Comparison of ENCODE assay signal across 8 mouse cellular contexts in genomic region chr4:43578376-43579204, GRCm38 (mm10). TPM values are rescaled to one million over a fixed set of nuclear protein-coding genes. Genes with fewer than 3 reads are reported as not detected.
A peak's percentile ranks its signal among the peaks of the same experiment; 100 is the strongest.
DNase-seq lines count a peak whose midpoint lies in the region; ATAC-seq and TF ChIP-seq lines count a peak whose summit lies in the region.

Gene Rgp1 (plus strand): TSS chr4:43578715.
Gene Gba2 (minus strand): TSS chr4:43578873.

- peak; percentile 29; the same call in 1 of the 2 replicates for TF ChIP-seq EP300 in liver, embryonic 14.5 days (IDR thresholded peaks at IDR 0.05; ENCODE audit: low read depth)

- DNase-seq in c-Kit-positive CD71-positive TER-119-negative erythroid progenitor cells, embryonic 14.5 days (ENCODE audit: low read depth), result peak; percentile 85
- DNase-seq in kidney, postnatal 36 days, result peak; percentile 95 to 96
- DNase-seq in liver, embryonic 14.5 days (ENCODE audit: low read depth in 3 of 3, low spot score in 3 of 3), result peak; percentile 85 to 88 (median 87)
- peak; percentile 90 for DNase-seq in neural tube, embryonic 10.5 days (ENCODE audit: extremely low spot score, low spot score)

- ATAC-seq in forebrain, embryonic 12.5 days (ENCODE audit: low FRiP score), result peak; percentile 91
- ATAC-seq in heart, embryonic 16.5 days (replicated peaks; ENCODE audit: extremely low read depth, insufficient read depth, low FRiP score), result peak; percentile 94
- ATAC-seq in liver, embryonic 14.5 days (ENCODE audit: insufficient read depth), result peak; percentile 99
- peak; percentile 97 for ATAC-seq in stomach, embryonic 15.5 days (ENCODE audit: insufficient read depth, low FRiP score, low read depth)

- no peaks in the 10 kb centered on the region for H3K9me3 ChIP-seq in E14TG2a.4 (ENCODE audit: low read length)
- no peaks in the 10 kb centered on the region for H3K9me3 ChIP-seq in forebrain, embryonic 12.5 days
- H3K9me3 ChIP-seq in heart, embryonic 16.5 days (replicated peaks; ENCODE audit: control insufficient read depth, low read length), result no peaks in the 10 kb centered on the region
- H3K9me3 ChIP-seq in liver, embryonic 14.5 days (ENCODE audit: control insufficient read depth, low read length), result no peaks in the 10 kb centered on the region
- H3K9me3 ChIP-seq in stomach, embryonic 15.5 days, result no peaks in the 10 kb centered on the region

- no peak for TF ChIP-seq CTCF in E14TG2a.4 (conservative IDR thresholded peaks at IDR 0.05; ENCODE audit: low read length)
- TF ChIP-seq CTCF in liver, embryonic 14.5 days (IDR thresholded peaks at IDR 0.05; ENCODE audit: low read depth), result 0 out of 2 replicates have a peak, but pooled peaks have one; percentile 2

- under 1% methylated on average over 74 of the region's 76 CpGs for WGBS in forebrain, embryonic 12.5 days
- WGBS in heart, embryonic 16.5 days, result under 1% methylated on average over 76 of the region's 76 CpGs
- WGBS in liver, embryonic 14.5 days (ENCODE audit: insufficient replicate concordance), result under 1% methylated on average over 75 of the region's 76 CpGs
- WGBS in stomach, embryonic 15.5 days, result under 1% methylated on average over 76 of the region's 76 CpGs

- peak within 1 kb of the TSS; percentile 93 for H3K9ac ChIP-seq in forebrain, embryonic 12.5 days
- peak within 1 kb of the TSS; percentile 91 for H3K9ac ChIP-seq in heart, embryonic 16.5 days (ENCODE audit: low read length)
- peak within 1 kb of the TSS; percentile 90 for H3K9ac ChIP-seq in liver, embryonic 14.5 days (replicated peaks)
- H3K9ac ChIP-seq in stomach, embryonic 15.5 days, result peak within 1 kb of the TSS; percentile 71

- peaks cover 53% of the 10 kb centered on the region for H3K36me3 ChIP-seq in E14TG2a.4 (ENCODE audit: insufficient read depth, low read length)
- peaks cover 42% of the 10 kb centered on the region for H3K36me3 ChIP-seq in forebrain, embryonic 12.5 days (replicated peaks)
- H3K36me3 ChIP-seq in heart, embryonic 16.5 days (ENCODE audit: control insufficient read depth, insufficient read depth), result peaks cover 29% of the 10 kb centered on the region
- peaks cover 28% of the 10 kb centered on the region for H3K36me3 ChIP-seq in liver, embryonic 14.5 days (replicated peaks; ENCODE audit: control insufficient read depth, insufficient read depth, low read depth)
- peaks cover 31% of the 10 kb centered on the region for H3K36me3 ChIP-seq in stomach, embryonic 15.5 days

- peak within 1 kb of the TSS; percentile 93 for H3K4me3 ChIP-seq in E14TG2a.4 (replicated peaks; ENCODE audit: low read length)
- peak within 1 kb of the TSS; percentile 92 for H3K4me3 ChIP-seq in forebrain, embryonic 12.5 days (replicated peaks)
- H3K4me3 ChIP-seq in heart, embryonic 16.5 days (ENCODE audit: low read length), result peak within 1 kb of the TSS; percentile 80
- peak within 1 kb of the TSS; percentile 83 for H3K4me3 ChIP-seq in liver, embryonic 14.5 days (ENCODE audit: insufficient read depth in 1 of 2, low read depth in 2 of 2, low read length in 2 of 2)
- peak within 1 kb of the TSS; percentile 79 for H3K4me3 ChIP-seq in stomach, embryonic 15.5 days (replicated peaks)

- peaks cover 60% of the 10 kb centered on the region for H3K4me1 ChIP-seq in E14TG2a.4 (replicated peaks; ENCODE audit: low read depth, low read length)
- peaks cover 43% of the 10 kb centered on the region for H3K4me1 ChIP-seq in forebrain, embryonic 12.5 days
- H3K4me1 ChIP-seq in heart, embryonic 16.5 days (ENCODE audit: control insufficient read depth, insufficient read depth, low read length), result peaks cover 27% of the 10 kb centered on the region
- H3K4me1 ChIP-seq in liver, embryonic 14.5 days (replicated peaks; ENCODE audit: control insufficient read depth in 2 of 2, insufficient read depth in 2 of 2, low read length in 1 of 2), result peaks cover 11 to 20% of the 10 kb centered on the region in 2 experiments
- H3K4me1 ChIP-seq in stomach, embryonic 15.5 days, result peaks cover 30% of the 10 kb centered on the region

- peak within 1 kb of the TSS; percentile 96 for H3K4me2 ChIP-seq in forebrain, embryonic 12.5 days
- H3K4me2 ChIP-seq in heart, embryonic 16.5 days (ENCODE audit: low read depth, low read length), result peak within 1 kb of the TSS; percentile 76
- peak within 1 kb of the TSS; percentile 92 for H3K4me2 ChIP-seq in liver, embryonic 14.5 days (ENCODE audit: low read depth)
- peak within 1 kb of the TSS; percentile 93 for H3K4me2 ChIP-seq in stomach, embryonic 15.5 days

- H3K27ac ChIP-seq in forebrain, embryonic 12.5 days, result peak within 1 kb of the TSS; percentile 83
- H3K27ac ChIP-seq in heart, embryonic 16.5 days (ENCODE audit: low read length), result peak within 1 kb of the TSS; percentile 87
- H3K27ac ChIP-seq in liver, embryonic 14.5 days, result peak within 1 kb of the TSS; percentile 88
- peak within 1 kb of the TSS; percentile 89 for H3K27ac ChIP-seq in stomach, embryonic 15.5 days

- no peaks in the 10 kb centered on the region; the same call in 1 of the 2 replicates for H3K27me3 ChIP-seq in E14TG2a.4 (ENCODE audit: insufficient read depth, low read length)
- H3K27me3 ChIP-seq in forebrain, embryonic 12.5 days, result no peaks in the 10 kb centered on the region
- no peaks in the 10 kb centered on the region for H3K27me3 ChIP-seq in heart, embryonic 16.5 days (ENCODE audit: control insufficient read depth, insufficient read depth, low read length)
- H3K27me3 ChIP-seq in liver, embryonic 14.5 days (ENCODE audit: control insufficient read depth, insufficient read depth, low read length), result no peaks in the 10 kb centered on the region
- no peaks in the 10 kb centered on the region for H3K27me3 ChIP-seq in stomach, embryonic 15.5 days (replicated peaks)

RNA-seq across cellular contexts. Expression of gene Rgp1, which starts in this region (rescaled TPM):
- polyA plus RNA-seq in forebrain, embryonic 12.5 days (2016; fragmentation: Nextera tagmentation; extraction: Ambion mirVana), result 29.9 and 30.9 TPM in 2 replicates
- 20.9 and 21.7 TPM in 2 replicates for polyA plus RNA-seq in heart, embryonic 16.5 days (2015; fragmentation: Nextera tagmentation; extraction: Ambion mirVana)
- 13.4 and 15.1 TPM in 2 replicates for polyA plus RNA-seq in liver, embryonic 14.5 days (2012; rRNA removed)
- polyA plus RNA-seq in liver, embryonic 14.5 days (2014; fragmentation: Nextera tagmentation; extraction: Ambion mirVana), result 11.0 and 11.4 TPM in 2 replicates
- polyA plus RNA-seq in stomach, embryonic 15.5 days (2015; fragmentation: Nextera tagmentation; extraction: Ambion mirVana), result 24.5 and 30.8 TPM in 2 replicates

RNA-seq across cellular contexts. Expression of gene Gba2, which starts in this region (rescaled TPM):
- 43.7 and 48.2 TPM in 2 replicates for polyA plus RNA-seq in forebrain, embryonic 12.5 days (2016; fragmentation: Nextera tagmentation; extraction: Ambion mirVana)
- 22.7 TPM in 2 replicates for polyA plus RNA-seq in heart, embryonic 16.5 days (2015; fragmentation: Nextera tagmentation; extraction: Ambion mirVana)
- polyA plus RNA-seq in liver, embryonic 14.5 days (2012; rRNA removed), result 12.5 and 12.7 TPM in 2 replicates
- polyA plus RNA-seq in liver, embryonic 14.5 days (2014; fragmentation: Nextera tagmentation; extraction: Ambion mirVana), result 10.5 and 11.9 TPM in 2 replicates
- 15.6 and 16.1 TPM in 2 replicates for polyA plus RNA-seq in stomach, embryonic 15.5 days (2015; fragmentation: Nextera tagmentation; extraction: Ambion mirVana)

Comparison
In these comparisons a context has a peak if more than half of its experiments do, and no peak if none do; other contexts are left out.
1. Peak in every context shown above with its lines: DNase-seq, ATAC-seq, H3K4me3 ChIP-seq and H3K27ac ChIP-seq.